Mouse (Mus musculus) mouse trophoblast stem cell (cell line): Measurements from ENCODE around the gene Celf3.

Experiments
- in situ Hi-C, 2 experiments: fragments of 300-500 bp; cut with MseI, MboI; formaldehyde crosslinking; loops; 2 replicates in 1 of 2; 3 replicates in 1 of 2; pipeline ENCODE4 v1.15.1; 2025

Gene Celf3

DNA sequence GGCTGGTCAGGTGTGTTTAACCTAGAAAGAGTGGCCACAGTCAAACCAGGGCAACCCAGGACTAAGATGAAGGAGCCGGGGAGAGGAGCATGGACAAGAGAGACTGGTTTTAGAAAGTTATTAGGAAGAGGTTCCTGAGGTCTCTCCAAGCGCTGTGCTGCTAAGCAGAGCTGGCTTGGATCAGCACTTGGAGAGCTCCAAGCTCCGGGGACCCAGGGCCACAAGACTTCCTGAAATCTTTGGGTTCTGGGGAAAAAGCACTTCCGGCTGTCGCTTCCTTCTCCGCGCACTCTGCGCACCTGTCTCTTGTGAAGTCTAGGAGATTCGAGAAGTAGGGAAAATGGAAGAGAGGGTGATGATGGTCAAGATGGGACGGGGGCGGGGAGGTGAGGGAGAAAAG, 1.5 kb downstream of the Celf3 start:
- in situ Hi-C loops, result no loop called here

DNA sequence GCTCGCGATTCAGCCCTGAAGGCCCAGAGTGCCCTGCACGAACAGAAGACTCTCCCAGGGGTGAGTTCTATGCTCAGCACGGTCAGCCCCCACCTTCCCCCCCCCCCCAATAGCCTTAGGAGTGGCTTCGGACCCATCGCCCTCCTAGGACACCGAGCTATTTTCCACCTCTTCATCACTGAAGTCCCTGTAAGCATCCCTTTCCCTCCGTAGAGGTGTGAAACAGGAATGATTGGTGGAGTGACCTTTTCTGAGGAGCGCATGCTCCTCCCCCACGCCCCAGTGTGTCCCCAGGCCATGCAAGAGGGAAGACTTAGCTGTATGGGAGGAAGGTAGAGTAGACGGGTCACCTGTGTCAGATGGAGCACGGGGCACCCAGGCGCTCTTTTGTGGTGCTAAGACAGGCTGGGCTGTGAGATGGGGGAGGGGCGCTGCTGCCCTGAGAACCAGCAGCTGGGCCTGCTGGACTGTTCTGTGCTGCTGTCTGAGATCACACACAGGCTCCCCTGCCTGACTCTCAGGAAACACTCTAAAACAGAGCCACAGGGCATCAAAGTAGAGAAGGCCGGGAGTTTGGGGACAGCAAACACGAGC, 2.3 kb downstream of the Celf3 start, which contains the start of gene Riiad1:
TSS of gene Riiad1 (minus strand) at position 51 of the 594 bp plus-strand sequence.
- in situ Hi-C loops, result no loop called here

DNA sequence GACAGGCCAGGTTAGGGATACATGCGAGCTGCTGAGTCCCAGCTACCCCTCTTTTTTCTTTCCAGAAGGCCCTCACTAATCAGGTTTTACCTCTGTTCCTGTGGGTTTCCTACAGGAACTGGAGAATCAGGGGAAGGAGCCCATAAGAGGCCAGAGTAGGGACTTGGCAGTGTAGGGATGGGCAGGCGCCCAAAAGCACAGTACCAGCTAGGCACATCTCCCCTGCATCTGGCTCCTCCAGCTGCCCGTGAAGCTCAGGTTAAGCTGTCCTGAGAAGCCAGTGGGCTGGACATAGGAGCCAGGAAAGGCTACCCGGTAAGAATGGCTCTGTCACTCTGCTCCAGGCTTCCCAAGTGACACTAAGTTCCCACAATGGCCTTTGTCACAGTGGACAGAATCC, 3.3 kb downstream of the Celf3 start:
- in situ Hi-C loops, result no loop called here

DNA sequence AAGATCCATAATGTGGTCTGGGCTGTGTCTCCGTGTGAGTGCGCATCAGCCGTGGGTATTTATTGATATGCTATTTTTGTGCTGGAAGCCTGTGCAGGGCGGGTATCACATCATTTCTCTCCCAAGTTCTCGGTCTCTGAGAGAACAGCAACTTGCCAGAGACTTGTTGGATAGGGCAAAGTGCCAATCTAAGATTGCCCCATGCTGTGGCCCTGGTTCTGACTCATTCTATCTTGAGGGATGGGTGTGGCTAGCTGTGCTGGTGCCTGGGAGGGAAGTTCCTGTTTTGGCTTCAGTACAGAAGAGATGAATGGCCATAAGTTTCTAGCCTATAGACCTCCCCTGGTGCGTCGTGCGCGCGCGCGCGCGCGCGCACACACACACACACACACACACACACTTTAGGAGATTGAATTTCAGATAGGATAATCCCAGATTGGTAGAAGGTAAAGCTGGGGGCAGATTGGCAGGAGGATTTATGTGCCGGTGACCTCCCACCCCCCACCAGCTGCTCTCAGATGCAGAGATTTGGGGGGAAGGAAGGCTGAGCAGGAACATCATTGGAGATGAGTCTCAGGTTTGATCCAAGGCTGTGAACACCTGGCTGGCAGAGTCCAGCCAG, 4.8 kb downstream of the Celf3 start:
- in situ Hi-C loops, result no loop called here

DNA sequence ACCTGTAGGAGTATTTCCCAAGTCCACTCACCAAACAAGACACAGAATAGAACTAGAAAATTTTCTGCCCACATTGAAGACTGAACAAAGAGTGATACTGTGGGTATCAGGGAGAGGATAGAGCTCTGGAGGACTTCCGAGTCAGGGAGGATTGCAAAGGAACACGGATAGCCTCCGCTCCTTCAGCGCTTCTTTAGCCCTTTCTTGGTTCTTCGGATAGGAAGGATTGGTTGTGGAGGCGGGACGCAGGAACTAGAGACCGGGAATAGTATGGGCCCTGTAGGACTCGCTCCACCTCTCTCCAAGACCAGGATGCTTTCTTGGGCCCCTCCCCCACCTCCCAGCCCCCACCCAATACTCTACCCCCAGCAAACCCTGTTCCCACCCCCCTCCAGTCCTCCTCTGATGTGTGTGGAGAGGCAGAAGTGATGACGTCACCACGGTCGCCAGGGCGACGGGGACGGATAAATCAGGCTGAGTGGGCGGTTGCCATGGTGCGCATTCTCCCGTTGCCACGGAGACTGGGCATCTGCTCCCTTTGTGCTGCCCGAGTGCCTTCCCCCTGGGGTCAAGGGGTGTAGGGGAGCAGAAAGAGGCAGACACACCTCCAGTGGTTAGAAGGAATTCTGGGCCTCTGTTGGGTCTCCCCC, 5.8 kb downstream of the Celf3 start:
- in situ Hi-C loops, result no loop called here

DNA sequence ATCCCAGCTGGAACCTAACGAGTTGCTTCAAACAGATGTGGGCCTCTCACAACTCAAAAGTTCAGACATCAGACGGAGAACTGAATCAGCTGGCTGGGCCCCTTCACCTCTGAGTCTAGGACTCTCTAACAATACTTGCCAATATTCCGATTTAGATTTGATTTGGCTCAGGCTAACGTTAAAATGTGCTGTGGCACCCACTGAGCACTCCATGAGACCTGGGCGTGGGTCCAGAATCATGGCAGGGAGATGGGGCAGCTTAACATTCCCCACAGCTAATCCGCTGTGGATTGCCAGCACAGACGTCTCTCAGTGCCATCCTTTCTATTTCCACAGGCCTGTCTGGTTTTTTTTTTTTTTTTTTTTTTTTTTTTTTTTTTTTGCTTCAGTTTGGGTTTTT, 7.8 kb downstream of the Celf3 start:
- in situ Hi-C loops, result no loop called here

DNA sequence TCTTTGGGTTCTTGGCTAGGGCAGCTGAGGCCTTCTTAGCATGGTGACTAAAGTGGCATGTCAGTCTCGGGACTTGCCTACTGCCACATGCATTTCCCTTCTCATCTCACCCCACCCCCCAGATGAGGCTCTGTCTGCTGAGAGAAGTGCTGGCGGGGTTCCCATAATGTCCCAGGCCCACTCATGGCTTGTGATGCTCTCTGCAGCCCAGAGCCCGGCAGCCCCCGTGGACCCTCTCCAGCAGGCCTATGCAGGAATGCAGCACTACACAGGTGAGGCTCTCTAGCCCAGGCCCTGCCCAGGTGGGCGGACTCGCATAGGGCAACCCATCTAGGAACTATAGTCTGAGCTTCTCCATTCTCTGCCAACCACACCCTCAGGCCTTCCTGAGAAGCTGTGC, 9.5 kb downstream of the Celf3 start:
- in situ Hi-C loops, result no loop called here

DNA sequence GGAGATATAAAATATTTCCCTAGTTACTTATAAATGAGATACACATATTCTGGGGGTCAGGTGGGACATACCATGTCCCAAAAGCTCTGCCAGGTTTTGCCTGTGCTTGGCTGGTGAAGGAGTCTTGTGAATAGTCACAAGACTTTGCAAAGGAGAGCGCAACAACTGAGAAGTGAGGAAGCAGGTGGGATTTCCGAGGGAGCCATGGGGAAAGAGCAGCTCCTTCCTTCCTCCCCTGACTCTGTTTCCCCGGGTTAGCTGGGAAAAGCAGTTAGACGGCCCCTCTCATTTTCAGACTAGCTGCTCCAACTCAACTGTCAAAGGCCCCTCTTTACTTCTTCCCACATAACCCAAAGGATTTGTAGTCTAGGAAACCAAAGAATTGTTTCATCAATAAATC, 19.1 kb downstream of the Celf3 start:
- in situ Hi-C loops, result loop anchor here in 1 of 2 experiments (5.0 kb wide), 1 partner anchor 35 kb away; no protein-coding TSS in a partner anchor

DNA sequence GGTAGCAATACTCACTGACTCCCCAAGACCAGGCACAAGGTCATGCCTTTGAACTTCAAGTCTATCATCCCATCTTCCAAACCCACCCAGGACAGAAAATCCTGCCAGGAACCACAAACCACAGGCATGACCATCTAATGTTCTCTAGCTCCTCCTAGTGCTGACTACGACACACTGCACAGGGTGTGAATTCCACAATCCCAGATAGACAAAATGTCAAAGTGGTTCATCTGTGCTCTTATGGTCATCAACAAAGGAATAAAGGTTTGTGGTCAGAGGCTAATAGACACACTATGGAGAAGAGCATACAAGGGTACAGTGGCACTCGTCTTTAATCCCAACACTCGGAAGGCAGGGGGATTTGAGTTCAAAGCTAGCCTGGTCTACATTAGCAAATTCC, 24.1 kb downstream of the Celf3 start:
- in situ Hi-C loops, result no loop called here

DNA sequence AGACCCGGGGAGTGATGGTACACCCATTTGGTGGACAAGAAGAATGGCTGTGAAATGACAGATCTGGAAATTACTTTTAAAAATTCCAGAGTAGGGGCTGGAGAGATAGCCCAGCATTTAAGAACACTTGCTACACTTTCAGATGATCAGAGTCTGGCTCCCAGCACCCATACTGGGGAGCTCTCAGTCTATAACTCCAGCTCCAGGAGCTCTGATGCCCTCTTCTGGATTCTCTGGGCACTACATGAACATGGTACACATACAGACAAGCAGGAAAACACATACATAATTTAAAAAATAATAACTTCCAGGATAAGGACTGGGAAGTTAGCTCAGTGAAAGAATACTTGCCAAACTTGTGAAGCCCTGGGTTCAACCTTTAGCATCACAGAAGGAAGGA, 28.6 kb downstream of the Celf3 start:
- in situ Hi-C loops, result no loop called here

DNA sequence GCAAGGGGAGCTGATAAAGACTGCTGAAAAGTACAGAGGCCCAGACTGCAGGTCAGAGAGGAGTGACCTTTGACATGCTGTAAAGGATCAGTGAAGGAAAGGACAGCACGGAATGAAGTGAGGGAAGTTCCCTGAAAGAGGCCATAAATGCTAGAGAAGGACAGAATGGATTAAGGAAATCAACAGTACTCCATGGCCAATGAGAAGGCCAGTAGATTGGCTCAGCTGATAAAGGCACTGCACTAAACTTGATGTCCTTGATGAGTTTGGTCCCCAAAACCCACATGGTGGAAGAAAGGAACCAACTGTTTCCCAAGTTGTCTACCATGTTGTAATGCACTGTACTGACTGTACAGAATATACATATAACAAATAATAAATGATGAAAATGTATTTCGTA, 48.6 kb downstream of the Celf3 start:
- in situ Hi-C loops, result no loop called here

DNA sequence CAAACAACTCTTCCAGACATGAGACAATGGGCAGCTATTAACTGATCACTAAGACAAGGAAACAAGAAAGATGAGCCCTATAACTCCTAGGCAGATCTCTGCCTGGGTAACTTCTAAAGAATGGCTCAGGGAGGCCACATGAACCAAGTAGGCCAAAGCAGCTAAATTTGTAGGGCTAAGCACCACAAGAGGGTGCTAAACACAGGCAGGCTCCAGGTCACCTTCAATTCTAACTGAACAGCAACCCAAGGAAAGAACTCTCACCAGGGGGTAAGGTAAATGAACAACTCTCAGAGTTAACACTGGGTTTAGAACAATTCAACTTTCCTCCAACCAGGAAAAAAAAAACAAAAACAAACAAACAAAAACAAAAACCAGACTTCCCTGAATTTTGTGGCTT, 55.9 kb downstream of the Celf3 start:
- in situ Hi-C loops, result loop anchor here in 1 of 2 experiments (10.0 kb wide), 1 partner anchor 71 kb away; no protein-coding TSS in a partner anchor

DNA sequence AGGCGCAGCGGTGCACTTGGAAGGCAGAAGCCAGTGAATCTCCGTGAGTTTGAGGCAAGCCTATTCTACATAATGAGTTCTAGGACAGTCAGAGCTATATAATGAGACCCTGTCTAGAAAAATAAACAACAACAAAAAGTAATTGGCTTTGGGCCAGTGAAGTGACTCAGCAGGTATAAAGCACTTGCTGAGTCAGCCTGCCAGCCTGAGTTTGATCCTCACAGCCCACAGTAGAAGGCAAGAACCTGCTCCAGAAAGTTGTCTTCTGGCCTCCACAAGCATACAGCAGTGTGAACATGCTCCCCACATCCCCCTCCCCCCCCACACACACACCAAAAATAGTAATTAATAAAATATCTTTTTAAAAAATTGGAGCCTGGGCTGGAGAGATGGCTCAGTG, 59.1 kb downstream of the Celf3 start:
- in situ Hi-C loops, result loop anchor here in 1 of 2 experiments (10.0 kb wide), 1 partner anchor 68 kb away; no protein-coding TSS in a partner anchor
